Mouse (Mus musculus): Measurements from ENCODE around the gene 2310079G19Rik. TPM values are rescaled to one million over a fixed set of nuclear protein-coding genes. Genes with fewer than 3 reads are reported as not detected.

Gene 2310079G19Rik
- total RNA-seq (2012; rRNA removed), result not detected in 2 replicates

GRCm38 (mm10) chr16:88627566-88627965, at the start of gene 2310079G19Rik:
TSS of gene 2310079G19Rik (minus strand) at chr16:88627666.
- no peak for DNase-seq (ENCODE audit: low read depth, low spot score)
- Histone ChIP-seq H3K4me1 (ENCODE audit: control insufficient read depth in 2 of 2, insufficient read depth in 2 of 2, low read length in 2 of 2, poor library complexity in 1 of 2) (no peaks in the 10 kb centered on the region), H3K9me3 (ENCODE audit: control insufficient read depth, insufficient read depth, low read depth, low read length) (no peaks in the 10 kb centered on the region), H3K27ac (ENCODE audit: insufficient read depth, low read depth, low read length, poor library complexity, severe bottlenecking) (no peak within 1 kb of the TSS), H3K36me3 (ENCODE audit: control insufficient read depth, insufficient read depth, low read length, poor library complexity, severe bottlenecking) (no peaks in the 10 kb centered on the region), H3K4me3 (ENCODE audit: insufficient read depth in 1 of 2, low read depth in 1 of 2, low read length in 2 of 2, poor library complexity in 1 of 2, severe bottlenecking in 1 of 2) (no peak within 1 kb of the TSS), H3K9ac (ENCODE audit: insufficient read depth, low read depth, low read length, poor library complexity, severe bottlenecking) (no peak within 1 kb of the TSS)
- in situ Hi-C loops (cut with MboI; ENCODE audit: low sequenced_read_pairs in 2 of 2, unreplicated experiment in 2 of 2), result no loop called here
- no peak for TF ChIP-seq HCFC1 (IDR thresholded peaks at IDR 0.05; ENCODE audit: borderline replicate concordance, insufficient read depth, low read length)
- no peak for TF ChIP-seq ZNF384 (IDR thresholded peaks at IDR 0.05; ENCODE audit: low read depth, low read length)
- TF ChIP-seq CHD2 (IDR thresholded peaks at IDR 0.05; ENCODE audit: low read depth, low read length), result no peak
- TF ChIP-seq MAFK (IDR thresholded peaks at IDR 0.05; ENCODE audit: insufficient read depth, low read depth, low read length), result no peak
- no peak for TF ChIP-seq ZC3H11A (IDR thresholded peaks at IDR 0.05; ENCODE audit: borderline replicate concordance, low read depth, low read length)

GRCm38 (mm10) chr16:88671571-88671970, 44.1 kb upstream of the 2310079G19Rik start, which contains the start of gene Krtap27-1:
TSS of gene Krtap27-1 (minus strand) at chr16:88671671.
- Histone ChIP-seq H3K4me1 (ENCODE audit: control insufficient read depth in 2 of 2, insufficient read depth in 2 of 2, low read length in 2 of 2, poor library complexity in 1 of 2) (no peaks in the 10 kb centered on the region), H3K27ac (ENCODE audit: insufficient read depth, low read depth, low read length, poor library complexity, severe bottlenecking) (no peak within 1 kb of the TSS), H3K4me3 (ENCODE audit: insufficient read depth in 1 of 2, low read depth in 1 of 2, low read length in 2 of 2, poor library complexity in 1 of 2, severe bottlenecking in 1 of 2) (no peak within 1 kb of the TSS), H3K36me3 (ENCODE audit: control insufficient read depth, insufficient read depth, low read length, poor library complexity, severe bottlenecking) (no peaks in the 10 kb centered on the region), H3K9me3 (ENCODE audit: control insufficient read depth, insufficient read depth, low read depth, low read length) (no peaks in the 10 kb centered on the region), H3K9ac (ENCODE audit: insufficient read depth, low read depth, low read length, poor library complexity, severe bottlenecking) (no peak within 1 kb of the TSS)
- in situ Hi-C loops (cut with MboI; ENCODE audit: low sequenced_read_pairs in 2 of 2, unreplicated experiment in 2 of 2), result no loop called here
- TF ChIP-seq HCFC1 (IDR thresholded peaks at IDR 0.05; ENCODE audit: borderline replicate concordance, insufficient read depth, low read length) (no peak), MAFK (IDR thresholded peaks at IDR 0.05; ENCODE audit: insufficient read depth, low read depth, low read length) (no peak), CHD2 (IDR thresholded peaks at IDR 0.05; ENCODE audit: low read depth, low read length) (no peak), ZNF384 (IDR thresholded peaks at IDR 0.05; ENCODE audit: low read depth, low read length) (no peak), ZC3H11A (IDR thresholded peaks at IDR 0.05; ENCODE audit: borderline replicate concordance, low read depth, low read length) (no peak)
- no peak for DNase-seq (ENCODE audit: low read depth, low spot score)

- TF ChIP-seq MAFK (IDR thresholded peaks at IDR 0.05; ENCODE audit: insufficient read depth, low read depth, low read length), result no peak
- no peak for TF ChIP-seq ZNF384 (IDR thresholded peaks at IDR 0.05; ENCODE audit: low read depth, low read length)
- no peak for TF ChIP-seq ZC3H11A (IDR thresholded peaks at IDR 0.05; ENCODE audit: borderline replicate concordance, low read depth, low read length)
- TF ChIP-seq CHD2 (IDR thresholded peaks at IDR 0.05; ENCODE audit: low read depth, low read length), result no peak
- no peak for TF ChIP-seq HCFC1 (IDR thresholded peaks at IDR 0.05; ENCODE audit: borderline replicate concordance, insufficient read depth, low read length)
- no peaks in the 10 kb centered on the region for H3K4me1 ChIP-seq (ENCODE audit: control insufficient read depth in 2 of 2, insufficient read depth in 2 of 2, low read length in 2 of 2, poor library complexity in 1 of 2)
- H3K27ac ChIP-seq (ENCODE audit: insufficient read depth, low read depth, low read length, poor library complexity, severe bottlenecking), result no peak overlapping the region
- H3K9me3 ChIP-seq (ENCODE audit: control insufficient read depth, insufficient read depth, low read depth, low read length), result no peaks in the 10 kb centered on the region
- DNase-seq (ENCODE audit: low read depth, low spot score), result no peak
- no peak overlapping the region for H3K4me3 ChIP-seq (ENCODE audit: insufficient read depth in 1 of 2, low read depth in 1 of 2, low read length in 2 of 2, poor library complexity in 1 of 2, severe bottlenecking in 1 of 2)
- no peaks in the 10 kb centered on the region for H3K36me3 ChIP-seq (ENCODE audit: control insufficient read depth, insufficient read depth, low read length, poor library complexity, severe bottlenecking)
- H3K9ac ChIP-seq (ENCODE audit: insufficient read depth, low read depth, low read length, poor library complexity, severe bottlenecking), result no peak overlapping the region
- in situ Hi-C loops (cut with MboI; ENCODE audit: low sequenced_read_pairs in 2 of 2, unreplicated experiment in 2 of 2), result no loop called here
Measured at GRCm38 (mm10) chr16:88657426-88657825, 30.0 kb upstream of the 2310079G19Rik start.

GRCm38 (mm10) chr16:88651952-88652351, 24.5 kb upstream of the 2310079G19Rik start:
- Histone ChIP-seq H3K4me1 (ENCODE audit: control insufficient read depth in 2 of 2, insufficient read depth in 2 of 2, low read length in 2 of 2, poor library complexity in 1 of 2) (no peaks in the 10 kb centered on the region), H3K9me3 (ENCODE audit: control insufficient read depth, insufficient read depth, low read depth, low read length) (no peaks in the 10 kb centered on the region), H3K9ac (ENCODE audit: insufficient read depth, low read depth, low read length, poor library complexity, severe bottlenecking) (no peak overlapping the region), H3K36me3 (ENCODE audit: control insufficient read depth, insufficient read depth, low read length, poor library complexity, severe bottlenecking) (no peaks in the 10 kb centered on the region), H3K4me3 (ENCODE audit: insufficient read depth in 1 of 2, low read depth in 1 of 2, low read length in 2 of 2, poor library complexity in 1 of 2, severe bottlenecking in 1 of 2) (no peak overlapping the region), H3K27ac (ENCODE audit: insufficient read depth, low read depth, low read length, poor library complexity, severe bottlenecking) (no peak overlapping the region)
- TF ChIP-seq ZNF384 (IDR thresholded peaks at IDR 0.05; ENCODE audit: low read depth, low read length) (no peak), ZC3H11A (IDR thresholded peaks at IDR 0.05; ENCODE audit: borderline replicate concordance, low read depth, low read length) (no peak), HCFC1 (IDR thresholded peaks at IDR 0.05; ENCODE audit: borderline replicate concordance, insufficient read depth, low read length) (no peak), CHD2 (IDR thresholded peaks at IDR 0.05; ENCODE audit: low read depth, low read length) (no peak), MAFK (IDR thresholded peaks at IDR 0.05; ENCODE audit: insufficient read depth, low read depth, low read length) (no peak)
- in situ Hi-C loops (cut with MboI; ENCODE audit: low sequenced_read_pairs in 2 of 2, unreplicated experiment in 2 of 2), result no loop called here
- no peak for DNase-seq (ENCODE audit: low read depth, low spot score)

- Histone ChIP-seq H3K27ac (ENCODE audit: insufficient read depth, low read depth, low read length, poor library complexity, severe bottlenecking) (no peak overlapping the region), H3K36me3 (ENCODE audit: control insufficient read depth, insufficient read depth, low read length, poor library complexity, severe bottlenecking) (no peaks in the 10 kb centered on the region), H3K4me1 (ENCODE audit: control insufficient read depth in 2 of 2, insufficient read depth in 2 of 2, low read length in 2 of 2, poor library complexity in 1 of 2) (no peaks in the 10 kb centered on the region), H3K4me3 (ENCODE audit: insufficient read depth in 1 of 2, low read depth in 1 of 2, low read length in 2 of 2, poor library complexity in 1 of 2, severe bottlenecking in 1 of 2) (no peak overlapping the region), H3K9ac (ENCODE audit: insufficient read depth, low read depth, low read length, poor library complexity, severe bottlenecking) (no peak overlapping the region), H3K9me3 (ENCODE audit: control insufficient read depth, insufficient read depth, low read depth, low read length) (no peaks in the 10 kb centered on the region)
- TF ChIP-seq ZNF384 (IDR thresholded peaks at IDR 0.05; ENCODE audit: low read depth, low read length), result no peak
- no peak for TF ChIP-seq CHD2 (IDR thresholded peaks at IDR 0.05; ENCODE audit: low read depth, low read length)
- TF ChIP-seq HCFC1 (IDR thresholded peaks at IDR 0.05; ENCODE audit: borderline replicate concordance, insufficient read depth, low read length), result no peak
- TF ChIP-seq ZC3H11A (IDR thresholded peaks at IDR 0.05; ENCODE audit: borderline replicate concordance, low read depth, low read length), result no peak
- no peak for TF ChIP-seq MAFK (IDR thresholded peaks at IDR 0.05; ENCODE audit: insufficient read depth, low read depth, low read length)
- DNase-seq (ENCODE audit: low read depth, low spot score), result no peak
- in situ Hi-C loops (cut with MboI; ENCODE audit: low sequenced_read_pairs in 2 of 2, unreplicated experiment in 2 of 2), result no loop called here
Measured at GRCm38 (mm10) chr16:88651082-88651481, 23.6 kb upstream of the 2310079G19Rik start.
